Mouse (Mus musculus) embryo, embryonic 10.5 days (tissue): Measurements from ENCODE around the gene Cnnm1.

ENCODE experiments used
- DNase-seq: peaks from one replicate; pipeline ENCODE4 v3.0.0-alpha.2; 2015; ENCODE audit warnings: low spot score

Cnnm1 gene

DNA sequence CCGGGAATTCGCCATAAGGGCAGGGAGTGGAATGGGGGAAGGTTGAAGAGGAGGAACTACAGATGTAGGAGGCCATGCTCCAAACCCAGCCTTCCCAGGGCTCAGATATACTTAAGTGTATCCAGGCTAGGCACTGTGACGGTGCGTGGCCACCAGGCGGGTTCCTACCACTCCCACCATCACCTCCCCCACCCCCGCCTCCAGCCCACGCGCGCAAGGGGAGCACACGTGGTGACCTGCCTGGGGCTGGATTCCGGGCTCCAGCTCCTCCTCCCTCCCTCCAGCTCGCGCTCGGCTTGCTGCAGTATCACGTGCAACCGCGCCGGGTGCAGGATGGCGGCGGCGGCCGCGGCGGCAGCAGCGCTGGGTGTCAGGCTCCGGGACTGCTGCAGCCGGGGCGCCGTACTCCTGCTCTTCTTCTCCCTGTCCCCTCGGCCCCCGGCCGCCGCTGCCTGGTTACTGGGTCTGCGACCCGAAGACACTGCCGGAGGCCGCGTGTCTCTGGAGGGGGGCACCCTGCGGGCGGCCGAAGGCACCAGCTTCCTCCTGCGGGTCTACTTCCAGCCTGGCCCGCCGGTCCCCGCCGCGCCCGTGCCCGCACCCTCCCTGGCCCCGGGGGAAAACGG lies at the start of gene Cnnm1:
Gene Cnnm1 (plus strand): TSS at position 325 of the 626 bp plus-strand sequence.
- peak; percentile 76 for DNase-seq

GRCm38 (mm10) chr19:43396327-43396726 lies 43.9 kb upstream of the Cnnm1 start:
- peak; percentile 82 for DNase-seq

DNA sequence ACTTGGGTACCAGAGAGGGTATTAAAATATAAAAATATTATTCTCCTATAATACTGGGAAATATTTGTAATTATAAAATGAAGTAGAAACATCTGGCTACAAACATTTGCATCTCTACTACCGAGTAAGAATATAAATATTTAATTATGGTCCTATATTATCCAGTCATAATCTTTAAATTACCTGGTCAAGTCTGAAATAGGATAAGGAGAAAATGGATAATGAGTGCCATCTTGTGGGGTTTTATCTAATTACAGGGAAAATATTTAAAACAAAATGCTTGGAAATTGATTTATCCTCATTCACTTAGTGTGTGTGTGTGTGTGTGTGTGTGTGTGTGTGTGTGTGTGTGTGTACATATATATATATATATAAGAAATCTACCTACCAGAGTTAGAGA lies 33.1 kb upstream of the Cnnm1 start:
- DNase-seq: peak; percentile 33

- no peak for DNase-seq
Measured at GRCm38 (mm10) chr19:43415565-43415964, 24.7 kb upstream of the Cnnm1 start.

DNA sequence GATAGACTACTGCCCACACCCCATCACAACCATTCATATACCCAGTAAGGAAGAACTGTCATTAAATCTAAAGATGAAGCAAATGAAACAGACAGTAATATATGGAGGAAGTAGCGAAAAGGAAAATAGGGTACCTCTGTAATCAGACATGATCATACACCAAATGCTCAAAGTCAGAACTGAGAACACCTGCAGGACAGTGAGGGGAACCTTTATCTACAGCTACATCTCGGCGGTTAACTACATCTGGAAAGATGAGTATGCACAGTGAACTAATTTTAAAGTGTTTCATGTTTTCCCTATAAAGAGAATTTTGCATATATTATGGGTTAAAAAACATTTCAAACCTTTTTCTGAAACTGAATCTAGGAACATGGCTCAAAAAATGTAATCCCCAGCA lies 19.7 kb upstream of the Cnnm1 start:
- no peak for DNase-seq

- DNase-seq: no peak
Measured at GRCm38 (mm10) chr19:43424082-43424481, 16.2 kb upstream of the Cnnm1 start.

GRCm38 (mm10) chr19:43427446-43428224 lies 12.6 kb upstream of the Cnnm1 start:
- DNase-seq: no peak

- DNase-seq: no peak
Measured at GRCm38 (mm10) chr19:43439246-43439645, 990 bp upstream of the Cnnm1 start.

DNA sequence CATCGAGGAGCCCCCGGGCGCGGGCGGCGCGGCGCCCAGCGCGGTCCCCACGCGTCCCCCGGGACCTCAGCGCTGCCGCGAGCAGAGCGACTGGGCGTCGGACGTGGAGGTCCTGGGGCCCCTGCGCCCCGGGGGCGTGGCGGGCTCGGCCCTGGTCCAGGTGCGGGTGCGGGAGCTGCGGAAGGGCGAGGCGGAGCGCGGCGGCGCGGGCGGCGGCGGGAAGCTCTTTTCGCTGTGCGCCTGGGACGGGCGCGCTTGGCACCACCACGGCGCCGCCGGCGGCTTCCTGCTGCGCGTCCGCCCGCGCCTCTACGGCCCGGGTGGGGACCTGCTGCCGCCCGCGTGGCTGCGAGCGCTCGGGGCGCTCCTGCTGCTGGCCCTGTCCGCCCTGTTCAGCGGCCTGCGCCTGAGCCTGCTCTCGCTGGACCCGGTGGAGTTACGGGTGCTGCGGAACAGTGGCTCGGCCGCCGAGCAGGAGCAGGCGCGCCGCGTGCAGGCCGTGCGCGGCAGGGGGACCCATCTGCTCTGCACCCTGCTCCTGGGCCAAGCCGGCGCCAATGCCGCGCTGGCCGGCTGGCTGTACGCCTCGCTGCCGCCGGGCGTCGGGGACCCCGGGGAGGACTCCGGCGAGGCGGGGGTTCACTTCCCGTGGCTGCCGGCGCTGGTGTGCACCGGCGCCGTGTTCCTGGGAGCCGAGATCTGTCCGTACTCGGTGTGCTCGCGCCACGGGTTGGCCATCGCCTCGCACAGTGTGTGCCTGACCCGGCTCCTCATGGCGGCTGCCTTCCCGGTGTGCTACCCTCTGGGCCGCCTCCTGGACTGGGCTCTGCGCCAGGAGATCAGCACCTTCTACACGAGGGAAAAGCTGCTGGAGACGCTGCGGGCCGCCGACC lies 778 bp downstream of the Cnnm1 start:
- DNase-seq: peak; percentile 46

DNA sequence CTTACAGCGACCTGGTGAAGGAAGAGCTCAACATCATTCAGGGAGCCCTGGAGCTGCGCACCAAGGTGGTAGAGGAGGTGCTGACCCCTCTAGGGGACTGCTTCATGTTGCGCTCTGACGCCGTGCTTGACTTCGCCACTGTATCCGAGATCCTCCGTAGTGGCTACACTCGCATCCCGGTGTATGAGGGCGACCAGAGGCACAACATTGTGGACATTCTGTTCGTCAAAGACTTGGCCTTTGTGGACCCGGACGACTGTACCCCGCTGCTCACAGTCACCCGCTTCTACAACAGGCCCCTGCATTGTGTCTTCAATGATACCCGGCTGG lies 1.4 kb downstream of the Cnnm1 start:
- no peak for DNase-seq

DNA sequence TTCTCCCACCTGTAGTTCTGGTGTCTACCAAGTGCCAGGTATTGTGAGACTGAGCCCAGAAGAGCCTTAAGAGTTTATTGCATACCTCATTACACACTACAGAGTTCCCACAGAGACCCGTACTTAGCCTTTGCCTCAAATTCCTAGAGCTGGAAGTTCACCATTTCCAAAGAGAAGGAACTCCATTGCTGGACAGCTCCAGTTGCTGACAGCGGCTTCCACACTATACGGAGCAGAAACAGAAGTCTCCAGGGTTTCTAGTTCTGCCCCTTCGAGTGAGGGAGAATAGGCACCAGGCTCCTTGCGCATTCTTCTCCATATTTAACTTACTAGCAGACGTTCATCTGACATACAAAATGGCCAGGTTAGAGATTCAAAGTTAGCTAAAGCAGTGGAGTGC lies 2.0 kb downstream of the Cnnm1 start:
- peak; percentile 59 for DNase-seq

GRCm38 (mm10) chr19:43442906-43443305 lies 2.7 kb downstream of the Cnnm1 start:
- DNase-seq: no peak

- no peak for DNase-seq
Measured at GRCm38 (mm10) chr19:43444636-43445205, 4.5 kb downstream of the Cnnm1 start.

GRCm38 (mm10) chr19:43451563-43451962 lies 11.3 kb downstream of the Cnnm1 start:
- no peak for DNase-seq

DNA sequence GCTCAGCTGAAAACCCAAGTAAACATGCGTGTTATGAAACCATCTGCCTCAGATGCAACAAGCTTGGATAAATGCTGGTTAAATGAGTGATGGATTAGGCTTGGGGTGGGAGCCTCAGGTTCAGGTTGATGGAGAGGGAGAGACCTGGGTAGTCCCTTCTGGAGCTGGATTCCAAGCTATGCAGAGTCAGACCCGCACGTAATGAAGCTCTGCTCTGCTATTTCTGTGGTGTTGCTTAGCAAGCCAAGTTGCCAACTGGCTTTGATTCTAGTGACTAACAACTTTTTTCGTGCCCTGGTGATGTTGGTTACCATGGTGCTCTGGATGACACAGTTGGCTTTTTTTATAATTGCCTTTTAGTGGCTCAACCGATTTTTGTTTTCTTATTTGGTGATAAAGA lies 11.9 kb downstream of the Cnnm1 start:
- DNase-seq: no peak

GRCm38 (mm10) chr19:43453025-43453424 lies 12.8 kb downstream of the Cnnm1 start:
- no peak for DNase-seq

DNA sequence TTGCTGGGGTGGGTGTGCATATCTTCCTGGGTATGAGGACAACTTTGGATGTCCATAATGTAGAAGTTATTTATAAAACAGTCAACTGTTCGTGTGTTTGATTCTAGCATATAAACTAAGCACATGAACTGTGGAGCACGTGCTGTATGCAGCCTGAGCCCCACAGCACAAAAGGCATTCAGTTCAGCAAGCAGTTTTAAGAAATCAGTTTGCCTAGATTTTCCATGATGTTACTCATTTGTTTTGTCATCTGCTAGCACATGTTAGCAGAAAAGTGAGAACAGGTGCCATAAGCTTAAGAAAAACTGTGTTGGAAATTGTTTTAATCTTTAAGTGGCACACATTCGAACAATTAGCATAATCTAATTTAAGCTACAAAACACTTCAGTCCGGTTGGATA lies 19.7 kb downstream of the Cnnm1 start:
- no peak for DNase-seq

DNA sequence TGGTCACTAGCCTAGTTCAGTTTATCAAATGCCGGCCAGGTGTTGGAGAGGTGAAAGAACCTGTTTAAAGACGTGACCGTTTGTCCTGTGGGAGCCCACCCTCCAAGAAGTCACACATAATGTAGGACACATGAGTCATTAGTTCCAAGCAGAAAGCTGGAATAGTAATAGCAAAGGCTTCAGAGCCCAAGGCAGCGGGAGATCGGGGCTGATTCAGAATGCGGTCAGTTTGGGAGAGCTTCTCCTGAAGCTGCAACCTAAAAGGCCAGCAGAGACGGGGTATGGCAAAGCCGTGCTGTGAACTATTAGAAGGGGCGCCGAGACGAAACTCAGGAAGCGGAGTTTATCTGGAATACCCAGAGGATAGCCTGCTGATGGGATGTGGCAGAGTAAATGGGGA lies 20.2 kb downstream of the Cnnm1 start:
- no peak for DNase-seq

DNA sequence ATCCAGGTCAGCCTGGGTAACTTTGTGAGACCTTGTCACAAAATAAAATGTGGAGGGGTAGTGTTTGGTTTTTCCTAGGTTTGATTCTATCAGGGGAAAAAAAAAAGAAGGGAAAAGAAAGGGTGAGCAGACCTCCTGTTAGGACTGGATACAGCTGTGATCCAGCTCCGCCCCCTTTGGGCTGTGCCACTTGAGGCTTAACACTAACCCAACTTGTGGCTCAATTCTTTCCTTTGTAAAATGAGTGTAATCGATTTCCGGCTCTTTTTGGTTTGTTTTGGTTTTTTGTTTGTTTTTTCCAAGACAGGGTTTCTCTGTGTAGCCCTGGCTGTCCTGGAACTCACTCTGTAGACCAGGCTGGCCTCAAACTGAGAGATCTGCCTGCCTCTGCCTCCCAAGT lies 21.9 kb downstream of the Cnnm1 start:
- DNase-seq: no peak

DNA sequence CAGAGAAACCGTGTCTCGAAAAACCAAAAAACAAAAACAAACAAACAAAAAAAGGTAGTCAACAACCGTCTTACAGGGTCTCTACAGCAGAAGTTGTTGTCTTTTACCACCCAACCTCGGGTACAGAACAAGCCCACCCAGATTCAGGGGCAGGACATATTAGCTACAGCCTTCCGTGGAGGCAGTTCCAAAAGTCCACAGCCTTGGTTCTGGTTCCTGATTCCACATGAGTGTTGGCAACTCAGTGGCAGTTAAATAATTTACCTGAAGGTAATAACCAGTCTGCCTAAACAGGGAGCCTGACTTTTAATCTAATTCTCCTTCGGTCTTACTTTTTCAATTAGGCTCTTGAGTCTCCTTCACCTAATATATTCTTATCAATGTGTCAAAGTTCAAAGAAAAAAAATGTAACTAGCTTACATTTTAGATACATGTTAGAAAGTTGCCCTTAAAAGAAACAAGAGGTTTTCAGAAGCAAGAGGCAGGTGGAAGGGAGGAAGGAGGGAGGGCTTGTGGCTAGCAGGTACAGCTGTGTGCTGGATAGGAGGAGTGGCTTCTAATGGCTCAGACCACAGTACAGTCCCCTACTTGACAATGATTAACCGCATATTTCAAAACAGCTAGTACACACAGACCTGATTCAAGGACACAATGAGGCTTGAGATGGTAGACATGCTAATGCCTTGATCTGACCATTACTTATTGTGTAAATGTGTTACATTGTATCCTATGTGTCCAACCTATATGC lies 23.5 kb downstream of the Cnnm1 start:
- DNase-seq: no peak

DNA sequence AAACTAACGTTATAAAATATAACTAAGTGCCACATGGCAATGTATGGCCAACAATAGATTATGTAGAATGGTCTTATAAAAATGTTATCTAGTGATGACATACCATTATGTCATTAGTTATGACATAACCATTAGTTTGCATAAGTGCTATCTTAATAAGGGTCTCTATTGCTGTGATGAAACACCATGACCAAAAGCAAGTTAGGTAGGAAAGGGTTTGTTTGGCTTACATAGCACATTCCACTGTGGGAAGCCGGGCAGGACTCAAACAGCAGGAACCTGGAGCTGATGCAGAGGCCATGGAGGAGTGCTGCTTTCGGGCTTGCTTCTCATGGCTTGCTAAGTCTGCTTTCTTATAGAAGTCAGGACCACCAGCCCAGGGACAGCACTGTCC lies 24.1 kb downstream of the Cnnm1 start:
- no peak for DNase-seq

- no peak for DNase-seq
Measured at GRCm38 (mm10) chr19:43465076-43465475, 24.8 kb downstream of the Cnnm1 start.
